Mouse (Mus musculus) T-helper 17 cell (primary cell): ENCODE measurements around the gene Tnp1.

Source experiments
- in situ Hi-C, 2 experiments: fragments of 300-600 bp; cut with MboI, MseI; formaldehyde crosslinking; loops; 1 replicate in 1 of 2; 2 replicates in 1 of 2; pipeline ENCODE4 v1.15.1; 2025; ENCODE audit warnings: high pct_unique_total_duplicates in 2 of 2

Gene Tnp1

DNA sequence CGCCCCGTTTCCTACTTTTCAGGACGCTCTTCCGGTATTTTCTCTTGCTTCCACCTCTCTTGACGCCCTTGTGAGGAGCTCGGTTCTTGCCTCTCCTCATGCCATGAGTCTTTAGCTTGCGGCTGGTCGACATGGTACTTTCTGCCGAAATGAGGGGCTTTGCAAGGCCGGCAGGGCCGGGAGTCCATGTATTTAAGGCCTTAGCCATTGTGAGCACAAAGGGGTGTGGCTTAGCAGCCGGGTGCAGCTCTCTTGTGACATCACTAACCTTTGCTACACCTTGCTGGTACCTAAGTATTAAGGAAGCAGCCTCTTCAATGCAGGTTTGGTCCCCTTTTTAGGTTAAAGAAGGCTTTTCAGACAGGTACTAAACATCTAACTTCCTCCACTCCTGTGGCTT lies at the start of gene Tnp1:
Gene Tnp1 (minus strand): TSS at position 179 of the 400 bp plus-strand sequence.
- in situ Hi-C loops = no loop called here

DNA sequence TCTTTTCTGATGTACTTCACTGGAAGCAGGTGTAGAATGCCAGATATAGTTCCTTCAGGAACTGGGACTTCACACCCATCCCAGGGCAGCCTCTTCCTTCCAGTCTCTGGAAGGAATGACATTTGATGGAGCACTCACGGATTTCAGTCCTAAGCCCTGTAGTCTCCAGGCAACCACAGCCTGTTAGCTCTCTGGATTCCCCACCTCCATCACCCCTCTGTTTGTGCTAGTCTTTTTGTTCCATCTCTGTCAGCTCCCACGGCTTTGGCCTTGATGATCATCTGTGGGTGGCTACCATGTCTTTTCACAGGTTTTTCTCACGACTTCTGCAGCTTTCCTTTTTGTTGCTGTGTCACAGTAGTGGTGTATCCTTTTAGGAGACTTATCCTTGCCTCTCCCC lies 48.6 kb upstream of the Tnp1 start:
- in situ Hi-C loops = no loop called here

DNA sequence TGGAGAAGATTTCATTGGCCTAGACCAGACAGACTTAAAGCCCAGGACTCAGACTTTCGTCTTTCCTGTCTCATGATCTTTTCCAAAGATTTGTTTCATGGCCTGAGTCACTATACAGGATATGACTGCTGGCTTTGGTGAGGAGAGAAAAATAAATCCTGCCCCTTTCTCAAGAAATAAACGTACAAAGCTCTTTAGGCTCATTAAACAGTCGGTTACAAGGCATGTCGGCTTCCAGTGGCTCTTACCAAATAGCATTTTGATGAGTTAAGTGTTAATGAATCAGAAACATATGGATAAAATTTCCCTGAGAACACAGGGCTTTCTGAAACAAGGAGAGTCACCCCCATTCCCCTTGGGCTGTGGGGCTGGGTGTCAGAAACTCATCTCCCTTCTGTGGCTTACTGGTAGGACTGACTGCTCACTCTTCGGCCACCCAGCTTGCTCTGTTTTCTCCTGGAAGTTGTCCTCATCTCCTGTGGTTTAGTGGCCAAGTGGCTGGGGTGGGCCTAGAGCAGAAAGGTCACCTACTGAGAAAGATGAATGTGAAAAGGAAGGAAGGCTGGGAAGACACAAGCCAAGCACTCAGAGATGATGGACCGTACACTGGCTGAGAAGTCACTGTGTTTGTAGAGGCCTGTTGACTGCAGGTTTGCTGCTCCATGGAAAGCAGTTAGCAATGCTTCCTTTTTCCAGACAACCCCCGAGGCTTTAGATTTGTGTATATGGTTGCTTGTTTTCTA lies 46.0 kb upstream of the Tnp1 start:
- in situ Hi-C loops = no loop called here

DNA sequence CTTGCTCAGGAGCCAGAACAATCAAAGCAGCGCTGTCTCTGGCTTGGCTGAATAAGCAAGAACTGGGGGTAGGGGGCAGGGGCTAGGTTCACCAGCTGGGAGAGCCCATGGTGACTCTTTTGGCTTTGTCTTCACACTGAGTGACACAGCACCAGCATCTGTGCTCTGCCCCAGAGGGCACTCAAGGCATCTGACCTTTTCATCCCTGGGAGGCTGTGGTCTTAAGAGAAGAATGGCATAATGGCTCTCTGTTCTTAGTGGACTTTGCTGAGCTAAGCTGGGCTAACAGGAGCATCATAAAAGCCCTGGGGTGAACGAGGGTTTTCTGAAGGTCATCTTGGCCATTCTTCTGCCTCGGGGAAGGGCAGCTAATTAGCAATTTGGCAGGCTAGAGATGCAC lies 44.6 kb upstream of the Tnp1 start:
- in situ Hi-C loops = no loop called here

DNA sequence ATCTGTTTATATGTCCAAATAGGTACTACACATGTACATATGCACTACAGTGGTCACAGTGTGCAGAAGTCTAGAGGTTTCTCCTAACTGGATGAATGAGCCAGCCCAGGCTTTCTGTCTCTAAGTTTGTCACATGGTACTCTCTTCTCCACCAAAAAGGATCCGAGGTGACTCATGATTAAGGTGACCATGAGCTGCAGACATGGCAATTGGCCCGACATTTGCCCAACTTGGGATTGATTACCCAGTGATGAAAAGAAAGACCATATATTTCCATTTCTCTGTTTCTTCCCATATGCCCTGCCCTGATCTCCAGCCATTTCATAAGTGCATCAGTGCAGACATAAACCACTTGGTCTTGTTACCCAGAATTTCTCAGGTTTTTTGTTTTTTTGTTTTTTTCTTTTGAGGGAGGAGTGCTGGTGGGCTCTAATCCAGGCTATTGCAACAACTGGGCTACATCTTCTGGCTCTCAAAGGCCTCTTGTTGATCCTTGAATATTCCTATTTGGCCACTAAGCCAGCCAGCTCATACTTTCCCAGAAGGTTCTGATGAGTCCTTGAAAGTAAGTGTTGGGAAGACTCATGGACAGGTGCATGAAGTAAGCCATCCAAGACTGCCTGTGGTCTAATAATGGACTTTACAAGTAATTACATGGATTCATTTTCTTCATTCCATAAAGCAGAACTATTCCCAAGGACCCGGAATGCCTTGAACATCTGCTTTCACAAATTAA lies 40.7 kb upstream of the Tnp1 start:
- in situ Hi-C loops = loop anchor here in 1 of 2 experiments (5.0 to 10.0 kb wide), 2 partner anchors 708 to 959 kb away; no protein-coding TSS in a partner anchor

DNA sequence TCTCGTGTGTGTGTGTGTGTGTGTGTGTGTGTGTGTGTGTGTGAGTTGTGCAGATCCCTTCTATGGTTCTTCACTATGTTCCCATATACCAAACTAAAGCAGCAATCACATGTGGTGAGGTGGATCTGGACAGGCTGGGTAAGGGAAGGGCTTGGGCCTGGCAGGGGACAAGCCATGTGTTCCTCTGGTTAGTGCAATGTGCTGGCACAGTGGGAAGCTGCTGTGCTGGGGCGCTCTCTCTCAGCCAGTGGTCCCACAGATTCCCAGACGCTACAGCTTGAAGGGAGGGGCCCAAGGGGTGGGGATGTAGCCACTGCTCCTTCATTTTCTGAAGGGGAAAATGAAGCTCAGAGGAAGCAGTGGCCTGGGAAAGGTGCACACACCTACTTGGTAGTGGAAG lies 40.1 kb upstream of the Tnp1 start:
- in situ Hi-C loops = loop anchor here in 1 of 2 experiments (5.0 to 10.0 kb wide), 2 partner anchors 709 to 959 kb away; no protein-coding TSS in a partner anchor

DNA sequence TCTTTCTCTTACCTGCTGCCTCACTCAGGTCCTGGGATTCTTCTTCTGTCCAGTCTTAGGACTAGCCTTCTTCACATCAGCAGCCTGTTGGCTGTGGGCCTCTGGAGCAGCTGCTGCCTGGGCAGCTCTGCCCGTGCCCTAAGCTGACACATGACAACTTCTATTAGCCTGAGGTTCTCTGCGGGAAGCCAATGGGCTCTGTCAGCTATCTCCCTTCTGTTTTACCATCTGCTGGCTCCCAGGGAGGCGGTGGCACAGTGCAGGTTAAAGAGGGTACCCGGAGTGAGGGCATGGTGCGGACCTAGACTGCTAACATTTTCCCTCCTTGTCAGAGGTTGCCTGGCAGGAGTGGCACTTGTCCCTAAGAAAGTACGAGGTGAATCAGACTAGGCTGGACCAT lies 39.5 kb upstream of the Tnp1 start:
- in situ Hi-C loops = loop anchor here in 1 of 2 experiments (5.0 to 10.0 kb wide), 2 partner anchors 710 to 958 kb away; no protein-coding TSS in a partner anchor

DNA sequence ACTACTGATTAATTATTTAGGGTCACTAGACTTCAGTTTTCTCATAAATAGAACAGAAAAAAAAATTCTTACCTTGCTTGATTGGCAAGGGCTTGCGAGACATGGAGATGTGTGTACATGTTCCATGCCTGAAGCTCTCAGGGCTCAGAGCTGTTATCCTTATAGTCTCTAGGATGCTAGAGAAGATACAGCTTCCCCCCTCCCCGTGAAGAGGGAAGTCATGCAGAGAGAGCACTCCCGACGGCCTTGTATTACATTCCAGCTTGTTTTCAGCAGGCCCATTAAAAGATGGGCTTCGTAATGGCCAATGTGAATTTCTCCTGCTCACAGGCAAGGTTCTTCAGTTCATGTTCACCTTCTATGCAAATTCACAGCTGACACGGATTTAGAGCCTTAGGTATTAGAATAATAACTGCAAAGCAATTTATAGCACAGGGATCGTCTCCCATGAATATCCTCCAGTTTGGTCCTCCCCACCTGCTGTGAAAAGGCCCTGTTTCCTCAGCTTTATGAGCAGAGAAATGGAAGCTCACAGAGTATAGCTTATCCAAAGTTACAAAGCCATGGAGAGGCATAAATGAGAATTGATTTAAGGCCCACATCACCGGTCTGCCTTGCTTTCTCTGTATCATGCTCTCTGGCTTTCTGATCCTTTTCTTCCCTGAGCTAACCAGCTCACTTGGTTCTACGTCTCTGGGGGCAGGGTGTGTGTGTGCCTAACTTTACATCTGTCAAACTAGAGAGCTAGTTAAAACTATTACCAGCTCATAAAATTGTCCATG lies 38.0 kb upstream of the Tnp1 start:
- in situ Hi-C loops = loop anchor here in 1 of 2 experiments (10.0 kb wide), 1 partner anchor 711 kb away; no protein-coding TSS in a partner anchor

DNA sequence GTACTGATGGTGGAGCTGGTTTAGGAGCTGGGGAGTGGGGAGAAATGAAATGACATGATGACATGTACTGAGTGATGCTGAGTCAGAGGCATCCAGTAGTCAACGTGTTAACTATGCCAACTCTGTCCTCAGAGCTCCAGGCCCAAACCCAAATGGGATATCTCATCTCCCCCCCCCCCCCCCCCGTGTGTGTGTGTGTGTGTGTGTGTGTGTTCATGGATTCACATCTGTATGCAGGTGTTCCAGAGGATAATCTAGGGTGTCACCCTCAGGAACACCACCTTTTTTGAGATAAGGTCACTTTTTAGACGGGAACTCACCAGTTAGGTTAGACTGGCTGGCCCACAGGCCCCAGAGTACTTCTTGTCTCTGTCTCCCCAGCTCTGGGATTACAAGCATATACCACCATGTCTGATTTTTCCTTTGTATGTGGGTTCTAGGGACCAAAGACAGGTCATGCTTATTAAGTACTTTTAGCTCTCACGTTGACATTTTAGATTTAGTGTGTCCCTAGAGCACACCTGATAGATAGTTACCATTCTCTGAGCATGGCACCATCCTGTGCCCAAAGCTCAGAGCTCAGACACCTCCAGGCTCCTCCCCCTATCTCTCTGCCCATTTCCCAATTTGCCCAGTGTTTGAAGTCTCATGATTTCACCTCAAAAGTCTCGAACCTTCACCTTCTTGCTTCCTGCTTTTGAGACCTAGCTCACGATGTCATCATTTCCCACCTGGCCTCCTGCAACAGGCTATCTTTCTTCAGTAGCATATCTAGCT lies 31.4 kb upstream of the Tnp1 start:
- in situ Hi-C loops = no loop called here

DNA sequence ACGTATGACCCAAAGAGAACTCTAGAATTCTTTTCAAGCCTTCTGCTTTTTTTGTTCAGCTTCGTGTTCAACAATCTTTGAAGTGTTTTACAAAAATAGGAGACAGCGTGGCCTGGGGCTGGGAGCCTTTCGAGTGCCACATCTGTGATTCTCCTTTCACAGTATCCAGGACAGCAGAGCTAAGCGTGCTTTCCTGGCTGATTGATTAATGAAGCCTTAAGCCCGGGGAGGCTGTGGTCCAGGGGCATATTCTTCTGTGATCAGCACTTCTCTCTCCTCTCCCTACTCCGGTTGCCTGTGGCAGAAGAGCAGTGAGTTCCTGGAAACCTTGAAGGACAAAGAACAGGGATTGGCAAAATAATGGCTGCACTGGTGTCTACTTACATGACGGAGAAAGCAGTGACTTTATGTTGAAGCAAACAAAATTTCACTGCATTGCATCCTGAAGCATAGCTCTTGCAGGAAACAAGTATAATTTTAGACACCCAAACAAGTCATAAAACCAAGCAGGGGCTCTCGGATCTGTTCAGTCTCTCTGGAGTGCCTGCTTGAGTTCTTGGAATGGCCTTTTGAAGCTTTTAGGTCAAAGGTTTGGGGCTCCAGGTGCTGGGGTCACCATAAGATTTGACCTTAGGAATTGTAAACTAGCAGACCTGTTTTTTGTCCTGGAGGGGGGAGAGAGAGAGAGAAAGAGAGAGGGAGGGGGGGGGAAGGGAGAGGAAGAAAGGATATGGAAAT lies 30.4 kb upstream of the Tnp1 start:
- in situ Hi-C loops = no loop called here

DNA sequence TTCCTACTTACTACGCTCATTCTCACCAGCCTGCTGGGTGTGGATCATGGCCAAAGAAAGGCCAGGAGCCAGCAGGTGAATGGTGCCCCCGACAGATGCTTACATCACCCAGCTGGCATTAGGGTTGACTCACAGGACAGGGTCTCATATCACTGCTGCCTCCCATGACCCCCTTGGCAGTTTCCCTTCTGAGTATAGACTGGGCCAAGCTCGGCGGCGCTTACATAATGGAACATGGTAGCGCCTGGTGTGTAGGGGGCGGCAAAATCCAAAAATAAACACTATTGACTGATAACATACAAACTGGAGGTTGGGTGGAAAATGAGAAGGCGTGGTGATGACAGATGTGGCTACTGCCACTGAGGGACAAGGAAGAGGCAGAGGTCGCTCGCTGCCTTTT lies 28.0 kb upstream of the Tnp1 start:
- in situ Hi-C loops = no loop called here

DNA sequence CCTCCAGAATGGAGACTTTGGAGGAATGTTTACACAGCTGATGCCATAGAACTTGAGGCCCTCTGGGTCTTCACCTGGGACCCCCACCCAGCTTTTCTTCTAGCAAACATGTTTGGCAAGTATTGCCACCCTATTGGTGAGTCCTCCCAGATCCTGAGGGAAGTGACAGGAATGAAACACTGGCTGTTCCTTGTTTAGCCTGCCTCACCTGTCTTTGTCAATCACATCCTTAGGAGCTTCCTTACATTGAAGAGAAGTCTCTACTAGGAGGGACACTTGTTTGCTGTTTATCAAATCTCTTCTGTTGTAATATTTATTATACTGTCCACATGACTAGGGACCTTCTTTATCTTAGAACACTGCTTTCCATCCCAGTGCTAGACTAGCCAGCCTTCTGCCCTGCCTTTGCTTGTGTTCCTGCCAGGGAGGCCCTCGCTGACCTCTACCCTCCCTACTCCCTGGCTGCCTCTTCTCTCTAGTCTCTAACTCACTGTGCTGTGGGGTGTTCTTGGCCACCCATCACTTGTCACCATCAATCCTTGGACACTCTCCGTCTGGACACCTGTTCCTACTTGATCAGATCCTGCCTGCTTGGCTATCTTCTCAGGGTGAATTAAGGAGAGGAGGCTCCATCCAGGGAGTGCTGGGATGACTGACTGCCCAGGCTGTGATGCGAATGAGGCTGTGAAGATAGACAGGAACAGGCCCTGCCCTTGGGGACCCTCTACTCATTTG lies 25.1 kb upstream of the Tnp1 start:
- in situ Hi-C loops = no loop called here

DNA sequence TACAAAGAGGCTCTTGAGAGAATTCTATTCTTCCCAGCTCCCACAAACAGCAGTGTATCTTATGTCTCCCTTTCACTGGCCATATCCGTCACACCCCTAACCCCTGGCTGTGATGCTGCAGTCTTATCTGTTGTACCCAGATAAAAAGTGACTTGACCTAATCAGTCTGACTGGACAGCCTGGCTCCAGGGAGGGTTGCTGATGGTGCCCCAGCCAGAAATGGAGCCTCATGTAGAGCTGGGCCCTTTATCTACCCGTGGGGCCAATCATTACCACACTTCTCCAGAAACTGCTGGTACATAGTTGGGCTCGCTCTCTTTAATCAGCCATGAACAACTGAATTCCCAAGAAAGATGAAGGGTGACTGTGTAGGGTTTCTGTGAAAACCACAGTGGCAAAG lies 22.8 kb upstream of the Tnp1 start:
- in situ Hi-C loops = no loop called here

DNA sequence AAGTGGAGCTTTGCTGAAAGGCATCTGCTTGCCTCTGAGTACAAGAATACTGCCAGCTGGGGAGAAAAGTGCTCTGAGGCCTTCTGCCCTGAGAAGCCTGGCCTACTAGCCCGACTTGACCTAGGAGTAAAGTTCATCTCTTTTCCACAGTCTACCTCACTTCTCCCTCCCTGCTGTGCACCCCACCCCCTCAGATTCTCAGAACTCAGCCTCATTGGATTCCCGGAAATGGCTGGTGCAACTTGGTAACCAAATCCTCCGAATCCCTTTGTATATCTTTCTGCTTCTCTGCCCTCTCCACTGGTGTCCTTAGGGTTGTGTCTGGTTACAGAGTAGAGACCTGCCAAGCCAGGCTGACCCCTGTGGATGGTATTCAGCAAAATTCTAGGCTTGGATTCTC lies 20.8 kb upstream of the Tnp1 start:
- in situ Hi-C loops = no loop called here

DNA sequence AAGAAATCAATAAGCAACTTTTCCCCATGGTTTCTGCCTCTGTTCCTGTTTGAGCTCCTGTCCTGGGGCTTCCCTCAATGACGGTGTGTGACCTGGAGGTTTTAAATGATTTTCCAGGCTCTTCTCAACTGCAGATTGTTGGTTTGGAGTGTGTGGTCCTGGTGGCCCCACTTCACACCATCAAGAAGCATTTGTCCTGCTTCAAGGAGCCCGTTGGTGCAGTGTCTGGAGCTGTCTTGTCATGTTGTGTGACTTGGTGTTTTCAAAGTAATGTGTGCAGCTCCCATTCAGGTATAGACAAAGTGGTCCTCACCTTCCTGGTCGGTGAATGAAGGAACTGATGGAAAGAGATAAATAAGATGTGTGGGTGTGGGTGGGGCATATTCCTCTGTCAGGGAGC lies 20.0 kb upstream of the Tnp1 start:
- in situ Hi-C loops = no loop called here

DNA sequence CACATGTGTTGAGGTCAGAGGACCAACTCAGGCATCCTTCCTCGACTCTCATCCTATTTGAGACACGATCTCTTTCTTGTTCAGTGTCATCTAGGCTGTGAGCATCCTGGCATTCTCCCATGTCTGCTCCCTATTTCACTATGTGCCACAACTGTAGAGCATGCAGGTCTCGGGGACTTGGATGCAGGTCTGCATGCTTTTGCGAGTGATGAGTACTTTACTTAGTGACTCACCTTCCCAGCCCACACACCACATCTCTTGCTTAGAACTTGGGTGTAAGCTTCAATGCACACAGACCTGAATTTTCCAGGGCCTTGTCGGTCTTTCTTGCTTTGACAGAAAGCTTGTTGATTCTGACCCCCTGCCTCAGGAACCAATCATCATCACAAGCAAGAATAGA lies 16.8 kb upstream of the Tnp1 start:
- in situ Hi-C loops = no loop called here

DNA sequence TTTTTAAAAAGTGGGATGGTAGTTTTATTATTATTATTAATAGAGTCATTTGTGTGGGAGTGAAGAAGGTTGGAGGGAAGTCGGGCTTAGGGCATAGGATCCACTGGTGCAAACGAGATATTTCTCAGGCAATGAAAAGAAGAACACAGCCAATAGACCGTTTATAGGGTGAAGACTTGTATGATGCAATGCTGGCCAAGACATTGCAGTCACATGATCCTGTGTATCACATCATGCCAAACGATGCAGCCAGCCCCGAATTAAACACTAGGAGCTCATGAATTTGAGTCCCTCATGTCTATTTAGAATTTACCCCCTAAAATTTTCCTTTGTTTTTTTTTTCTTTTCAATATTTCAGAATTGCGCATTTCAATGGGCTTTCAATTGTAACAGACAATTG lies 13.0 kb upstream of the Tnp1 start:
- in situ Hi-C loops = no loop called here

DNA sequence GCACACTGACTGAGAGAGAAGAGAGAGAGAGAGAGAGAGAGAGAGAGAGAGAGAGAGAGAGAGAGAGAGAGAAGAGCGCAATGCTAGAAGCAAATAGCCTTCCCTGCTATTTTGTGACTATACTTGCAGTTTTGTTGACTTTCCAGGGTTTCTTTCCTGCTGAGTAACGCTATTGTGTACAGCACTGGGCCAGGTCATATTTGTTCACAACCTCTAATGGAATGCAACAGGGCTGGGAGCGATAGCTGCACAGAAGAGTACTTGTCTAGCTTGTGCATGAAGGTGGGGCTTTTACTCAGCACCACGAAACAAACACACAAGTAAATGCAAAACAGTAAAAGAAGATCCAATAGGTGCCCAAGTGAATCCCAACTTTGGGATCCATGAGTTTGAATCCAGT lies 11.7 kb upstream of the Tnp1 start:
- in situ Hi-C loops = no loop called here

DNA sequence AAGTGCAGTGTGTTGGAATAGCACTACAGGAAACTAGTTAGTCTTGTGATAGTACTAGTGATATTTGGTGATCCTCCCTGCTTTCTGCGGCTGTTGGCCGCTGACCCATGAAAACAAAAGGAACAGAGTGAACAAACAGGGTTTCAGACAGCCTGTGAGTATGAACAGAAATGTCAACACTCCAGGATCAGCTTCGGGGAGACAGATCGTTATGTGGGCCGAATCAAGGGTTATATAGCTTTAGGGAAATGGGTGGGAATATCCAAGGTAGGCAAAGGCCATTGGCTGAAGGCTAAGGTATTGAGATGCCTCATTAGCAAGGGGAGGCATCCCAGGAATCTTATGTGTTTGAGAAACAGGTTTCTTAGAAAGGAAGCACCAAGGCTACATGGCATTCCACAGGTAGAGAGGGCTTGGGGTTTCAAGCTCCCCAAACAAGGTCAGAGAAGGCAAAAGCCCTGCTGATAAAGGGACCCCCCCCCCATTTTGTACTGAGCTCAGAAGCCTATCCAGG lies 11.1 kb upstream of the Tnp1 start:
- in situ Hi-C loops = no loop called here

DNA sequence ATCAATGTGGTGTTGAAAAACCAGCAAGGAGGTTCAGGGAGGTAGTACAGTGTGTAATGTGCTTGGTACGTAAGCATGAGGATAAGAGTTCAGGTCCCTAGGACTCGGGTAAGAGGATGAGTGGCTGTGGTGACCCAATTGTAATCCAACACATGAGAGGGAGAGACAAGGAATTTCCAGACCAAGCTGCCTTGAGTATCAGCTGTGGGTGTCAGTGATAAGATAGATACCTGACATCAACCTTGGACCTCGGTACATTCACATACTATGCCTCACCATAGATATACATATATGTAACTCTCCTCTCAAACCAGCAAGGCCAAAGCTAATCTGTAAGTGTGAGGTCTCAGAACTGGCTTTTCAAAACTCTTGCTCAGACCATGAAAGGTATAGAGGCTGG lies 10.4 kb upstream of the Tnp1 start:
- in situ Hi-C loops = no loop called here
